Mouse (Mus musculus) embryo, embryonic 10 days (tissue): ENCODE results near the gene Atrx.

Experiments used
- DNase-seq: peaks from one replicate; pipeline ENCODE4 v3.0.0-alpha.2; 2015; ENCODE audit warnings: low spot score

The Atrx gene

DNA sequence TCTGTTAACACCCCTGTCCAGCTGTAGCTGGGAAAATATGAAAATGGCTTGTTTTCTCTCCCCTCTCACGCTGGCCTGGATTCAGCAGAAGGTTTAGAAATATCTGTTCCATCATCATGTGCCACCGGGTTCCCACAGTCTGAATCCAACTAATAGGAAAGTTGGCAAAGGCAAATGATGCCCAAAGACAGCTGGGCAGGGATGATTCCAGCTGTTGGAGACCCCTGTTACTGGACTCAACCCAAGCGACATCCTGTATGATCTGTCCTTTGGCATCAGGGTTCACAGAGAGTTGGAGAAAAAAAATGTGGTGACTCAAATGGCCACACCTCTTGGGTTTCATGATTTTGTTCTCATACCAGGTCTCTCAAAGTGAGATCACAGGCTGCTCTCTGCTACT, 161.3 kb downstream of the Atrx start:
- no peak for DNase-seq

DNA sequence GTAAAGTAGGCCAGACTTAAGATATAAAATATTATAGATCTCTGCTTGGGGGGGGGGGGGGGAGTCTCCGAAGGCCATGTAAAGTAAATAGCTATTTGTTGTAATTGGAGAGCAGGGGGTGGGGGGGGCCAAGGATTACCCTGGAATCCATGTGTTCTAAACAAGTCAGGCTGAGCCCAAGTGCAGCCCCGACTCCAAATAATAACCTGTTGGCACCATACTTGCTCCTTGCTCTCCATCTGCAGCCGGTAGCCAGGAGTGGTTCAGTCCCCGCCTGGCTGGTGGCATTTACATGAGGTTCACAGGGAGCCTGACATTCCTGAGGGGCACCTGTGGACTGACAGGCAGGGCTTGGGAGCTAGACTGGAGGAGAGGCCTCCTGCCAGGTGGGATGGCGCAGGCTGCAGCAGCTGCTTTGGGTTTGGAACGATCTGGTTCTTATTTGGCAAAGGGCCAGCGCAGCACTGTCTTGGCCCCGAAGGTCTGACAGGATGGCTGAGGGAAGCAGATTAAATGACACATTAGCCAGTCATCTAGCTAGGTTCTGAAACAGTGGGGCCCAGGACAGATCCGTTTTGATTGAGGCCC, 161.9 kb downstream of the Atrx start:
- peak; percentile 7 for DNase-seq

DNA sequence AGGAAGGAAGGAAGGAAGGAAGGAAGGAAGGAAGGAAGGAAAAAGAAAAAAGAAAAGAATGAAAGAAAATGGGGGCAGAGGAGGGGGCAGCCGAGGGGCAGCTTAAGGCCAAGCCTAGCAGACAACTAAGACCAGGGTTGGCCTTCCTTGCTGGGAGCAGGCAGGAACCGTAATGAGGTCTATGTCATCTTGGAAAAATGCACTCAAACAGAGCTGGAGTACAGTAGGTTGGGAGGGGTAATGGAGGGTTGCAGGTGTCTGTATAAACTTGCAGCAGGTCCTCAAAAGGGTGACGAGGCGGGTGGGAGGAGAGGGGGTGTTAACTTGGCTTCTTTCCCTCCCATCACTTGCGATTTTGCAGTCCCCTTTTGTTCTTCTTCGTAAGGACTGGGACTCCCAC, 163.2 kb downstream of the Atrx start:
- DNase-seq: no peak

DNA sequence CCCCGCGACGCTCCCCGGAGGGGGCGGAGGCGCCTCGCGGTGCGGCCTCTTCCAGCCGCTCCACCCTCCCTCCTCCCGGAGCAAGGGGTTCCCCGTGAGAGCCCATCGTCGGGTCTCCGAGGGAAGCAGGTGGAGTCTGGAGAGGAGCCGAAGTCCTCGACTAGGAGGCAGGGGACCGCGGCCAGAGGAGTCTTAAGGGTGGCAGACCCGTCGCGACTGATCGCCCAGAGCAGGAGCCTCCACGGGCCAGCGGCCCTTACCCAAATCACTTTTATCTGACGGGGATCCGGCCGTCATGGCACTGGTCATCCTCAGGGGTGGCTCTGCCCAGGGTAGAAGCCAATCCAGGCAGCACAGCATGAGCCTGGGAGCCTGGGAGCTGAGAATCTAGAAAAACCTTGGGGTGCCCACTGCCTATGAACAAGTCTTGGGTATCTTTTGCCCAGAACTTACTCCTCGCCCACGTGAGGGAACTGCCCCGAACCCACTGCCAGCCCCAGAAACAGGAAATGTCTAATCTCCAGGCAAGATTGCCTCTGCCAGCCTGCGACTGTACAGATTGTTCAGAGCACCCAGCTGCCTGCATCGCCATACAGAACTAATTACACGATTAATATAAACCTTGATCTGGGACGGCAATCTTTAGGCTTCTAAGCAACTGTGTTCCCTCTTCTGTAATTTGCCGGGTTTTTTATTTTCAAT, 164.0 kb downstream of the Atrx start:
- DNase-seq: no peak

DNA sequence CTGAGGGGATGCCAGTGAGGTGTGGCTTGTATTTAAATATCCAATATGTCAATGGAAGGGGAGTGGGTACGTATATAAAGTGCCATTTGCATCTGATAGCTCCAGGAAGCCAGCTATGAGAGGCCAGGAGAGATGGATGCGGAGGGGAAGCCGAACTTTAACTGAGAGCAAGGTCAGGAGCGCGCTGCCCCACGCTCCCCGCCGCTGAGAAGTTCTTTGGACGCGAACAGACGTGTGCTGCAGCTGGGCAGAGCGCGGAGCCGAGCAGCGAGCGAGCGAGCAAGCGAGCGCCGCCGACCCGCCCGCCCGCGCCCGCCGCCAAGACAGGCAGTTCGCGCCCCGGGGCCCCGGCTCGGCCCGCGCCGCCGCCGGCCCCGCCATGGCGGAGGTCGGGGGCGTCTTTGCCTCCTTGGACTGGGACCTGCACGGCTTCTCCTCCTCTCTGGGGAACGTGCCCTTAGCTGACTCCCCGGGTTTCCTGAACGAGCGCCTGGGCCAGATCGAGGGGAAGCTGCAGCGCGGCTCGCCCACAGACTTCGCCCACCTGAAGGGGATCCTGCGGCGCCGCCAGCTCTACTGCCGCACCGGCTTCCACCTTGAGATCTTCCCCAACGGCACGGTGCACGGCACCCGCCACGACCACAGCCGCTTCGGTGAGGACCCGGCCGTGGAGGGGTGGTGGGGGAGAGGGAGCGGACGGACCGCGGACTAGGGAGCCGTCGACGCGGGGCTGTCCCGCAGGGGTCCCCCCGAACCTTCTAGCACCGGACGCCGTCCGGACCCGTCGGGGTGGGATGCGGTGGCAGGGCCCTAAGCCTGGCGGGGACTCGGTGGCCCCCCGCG, 164.8 kb downstream of the Atrx start, which contains the start of gene Fgf16:
Gene Fgf16 (plus strand): TSS at position 118 of the 843 bp plus-strand sequence.
- DNase-seq: peak; percentile 6

DNA sequence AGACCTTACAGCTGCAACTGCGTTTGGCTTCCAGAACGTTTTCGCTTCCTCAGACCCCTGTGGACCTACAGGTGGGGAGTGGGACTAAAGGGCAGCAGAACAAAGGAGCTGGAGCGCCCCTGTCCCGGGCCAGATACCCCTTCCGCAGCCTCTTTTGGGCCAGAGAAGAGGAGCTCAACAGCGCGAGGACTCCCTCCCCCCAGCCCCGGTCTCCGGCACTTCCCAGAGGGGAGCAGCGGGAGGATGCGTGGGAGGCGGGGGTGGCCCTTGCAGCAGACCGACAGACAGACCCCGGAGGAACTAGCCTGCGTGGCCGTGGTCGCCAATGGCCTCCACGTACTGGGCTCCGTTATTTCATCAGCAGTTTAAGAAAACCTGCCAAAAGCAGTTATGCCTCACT, 165.6 kb downstream of the Atrx start:
- DNase-seq: no peak

DNA sequence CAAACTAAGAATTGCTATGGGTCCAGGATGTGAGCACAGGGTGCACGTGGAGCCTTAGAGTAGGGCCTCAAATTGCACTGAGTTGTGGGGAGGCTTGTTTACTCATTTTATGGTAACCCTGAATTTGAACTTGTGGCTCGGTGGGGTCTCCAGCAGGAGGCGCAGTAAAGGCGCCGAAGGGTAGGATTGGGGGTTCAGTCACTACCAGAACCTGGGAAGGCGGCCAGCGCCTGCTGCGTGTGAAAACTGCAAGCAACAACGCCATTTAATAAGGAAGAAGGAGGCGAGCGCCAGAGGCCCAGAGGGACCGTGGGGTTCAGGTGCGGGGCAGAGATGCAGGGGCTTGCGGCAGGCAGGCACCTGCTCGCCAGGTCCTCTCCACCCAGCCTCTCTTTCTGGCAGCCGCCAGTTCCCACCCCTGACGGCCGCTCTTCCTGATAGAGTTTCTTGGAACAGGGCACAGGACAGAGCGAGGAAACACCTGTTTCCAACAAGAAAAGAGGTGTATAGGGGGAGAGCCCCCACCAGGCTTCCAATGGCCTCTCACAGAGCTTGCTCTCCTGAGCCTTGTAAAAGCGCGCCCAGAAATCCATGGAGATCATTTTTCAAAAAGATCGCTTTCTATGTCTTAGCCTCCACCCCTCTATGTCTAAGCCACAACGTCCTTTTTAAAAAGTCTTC, 166.2 kb downstream of the Atrx start:
- DNase-seq: peak; percentile 3
